Mouse (Mus musculus) thymus, postnatal 36 days (tissue): ENCODE results near the gene Robo2.

Experiments
- DNase-seq, 2 experiments: peaks; one replicate each; pipeline ENCODE4 v3.0.0; 2022; ENCODE audit warnings: mixed read lengths in 2 of 2

Gene Robo2

GRCm38 (mm10) chr16:74321666-74322371, 89.8 kb downstream of the Robo2 start:
- no peak for DNase-seq

- no peak for DNase-seq
Observed at GRCm38 (mm10) chr16:74316150-74316549, 95.5 kb downstream of the Robo2 start.

DNA sequence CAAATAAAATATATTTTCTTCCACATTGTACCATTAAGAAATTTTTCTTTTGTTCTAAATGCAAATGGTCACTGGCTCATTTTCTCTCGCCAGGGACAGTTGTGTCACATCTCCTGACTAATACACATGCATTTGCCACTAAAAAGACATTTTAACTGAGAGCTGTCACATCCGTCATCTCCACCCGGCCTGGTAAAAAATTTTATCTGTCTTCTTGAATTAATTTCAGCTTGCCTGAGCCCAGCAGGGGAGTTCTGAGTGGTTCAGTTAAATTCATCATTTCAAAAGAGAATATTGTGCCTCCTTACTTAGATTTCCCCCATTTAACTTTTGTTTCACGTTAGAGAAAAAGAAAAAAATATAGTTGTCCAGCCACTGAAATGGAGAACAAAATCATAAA, 98.4 kb downstream of the Robo2 start:
- no peak for DNase-seq

GRCm38 (mm10) chr16:74307543-74307887, 104.1 kb downstream of the Robo2 start:
- no peak for DNase-seq

DNA sequence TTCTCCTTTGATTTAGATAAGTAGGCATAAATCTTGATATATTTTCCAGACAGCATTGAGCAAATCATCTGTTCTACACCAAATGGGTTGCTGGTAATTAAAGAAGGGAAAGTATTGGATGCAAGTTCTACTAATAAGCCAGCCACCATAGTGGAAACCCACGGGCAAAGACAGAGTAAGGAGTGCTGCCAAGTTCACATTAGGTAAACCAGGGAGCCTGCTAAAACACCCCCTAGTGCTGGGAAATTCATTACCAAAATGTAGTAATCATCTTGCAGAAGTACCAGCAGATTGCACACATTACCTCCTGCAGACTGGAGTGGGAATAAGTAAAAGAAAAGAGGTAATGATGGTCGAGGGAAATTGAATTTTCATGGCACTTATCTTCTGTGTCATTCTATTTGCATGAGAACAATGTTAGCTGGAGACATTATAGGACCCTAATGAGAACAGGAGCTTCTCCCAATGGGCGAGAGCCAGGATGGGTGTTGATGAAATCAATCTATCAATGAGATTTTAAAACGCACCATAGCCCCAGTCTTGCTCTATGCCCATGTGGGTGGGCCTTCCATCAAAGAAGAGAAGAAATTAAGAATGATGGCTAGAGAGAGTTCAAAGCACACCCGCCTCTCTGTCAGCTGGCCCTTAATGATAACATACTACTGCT, 104.6 kb downstream of the Robo2 start:
- no peak for DNase-seq

DNA sequence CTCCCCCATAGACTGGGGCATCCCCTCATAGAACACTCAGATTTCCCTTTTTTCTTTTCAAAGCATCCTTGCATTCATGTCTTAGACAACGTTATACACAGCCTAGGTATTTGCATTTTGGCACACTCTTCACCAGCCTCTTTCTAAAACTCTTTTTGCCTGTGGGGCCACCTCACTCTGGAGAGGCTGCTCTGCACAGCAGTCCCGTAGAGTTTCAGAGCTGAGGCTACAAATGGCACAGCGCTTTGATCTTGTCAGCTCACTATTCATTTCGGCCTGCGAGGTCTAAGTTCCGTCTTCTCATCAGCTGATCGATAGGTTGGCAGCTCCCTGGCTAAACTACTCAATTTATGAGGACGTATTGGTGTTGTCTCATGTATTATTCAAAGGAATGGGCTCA, 123.7 kb downstream of the Robo2 start:
- DNase-seq = no peak

DNA sequence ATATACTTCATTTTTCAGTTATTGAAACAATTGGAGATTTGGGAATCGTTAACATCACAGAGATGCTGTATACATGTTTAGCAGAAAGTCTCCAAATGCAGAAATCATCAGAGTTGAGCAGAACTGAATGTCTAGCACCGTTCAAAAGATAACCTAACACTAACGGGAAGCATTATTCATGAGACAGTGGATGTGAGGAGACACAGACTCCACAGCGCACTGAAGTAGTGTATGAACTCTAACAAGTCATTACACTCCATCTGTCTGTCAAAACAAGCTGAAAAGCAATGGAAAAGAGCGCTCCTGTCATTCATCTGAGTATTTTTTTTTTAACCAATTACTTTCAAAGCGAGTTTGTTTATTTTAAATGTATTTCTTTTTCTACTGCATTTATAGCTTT, 129.1 kb downstream of the Robo2 start:
- no peak for DNase-seq

DNA sequence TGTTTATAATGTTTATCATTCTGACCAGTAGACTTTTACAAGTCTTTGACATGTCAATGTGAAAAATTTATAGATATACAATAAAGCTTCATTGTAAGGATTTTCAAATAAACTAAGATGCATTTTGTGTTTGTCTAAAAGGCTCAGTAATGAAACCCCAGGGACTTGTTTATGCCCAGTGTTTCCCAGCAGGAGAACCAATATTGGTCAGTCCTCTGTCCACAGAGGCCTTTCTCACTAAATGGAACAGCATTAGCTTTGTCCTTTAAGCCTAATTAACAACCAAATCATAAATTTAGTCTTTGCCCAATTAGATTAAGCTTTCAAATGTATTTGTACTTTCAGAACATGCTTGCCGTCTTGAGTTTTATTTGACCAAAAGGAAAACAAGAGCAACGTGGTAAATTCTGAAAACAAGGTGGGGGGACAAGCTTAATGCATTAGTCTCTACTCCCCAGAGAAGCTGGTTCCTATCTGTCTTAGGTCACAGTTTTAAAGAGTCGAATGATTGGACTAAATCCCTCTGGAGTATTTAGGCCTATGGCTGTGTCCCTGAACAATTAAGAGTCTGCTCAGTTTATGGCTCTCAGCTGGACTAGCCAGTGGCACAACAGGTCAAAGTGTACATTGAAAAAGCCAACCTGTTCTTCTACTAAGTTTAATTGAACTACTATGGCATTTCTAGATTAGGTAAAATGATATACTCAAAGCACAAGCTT, 134.6 kb downstream of the Robo2 start:
- DNase-seq = no peak

DNA sequence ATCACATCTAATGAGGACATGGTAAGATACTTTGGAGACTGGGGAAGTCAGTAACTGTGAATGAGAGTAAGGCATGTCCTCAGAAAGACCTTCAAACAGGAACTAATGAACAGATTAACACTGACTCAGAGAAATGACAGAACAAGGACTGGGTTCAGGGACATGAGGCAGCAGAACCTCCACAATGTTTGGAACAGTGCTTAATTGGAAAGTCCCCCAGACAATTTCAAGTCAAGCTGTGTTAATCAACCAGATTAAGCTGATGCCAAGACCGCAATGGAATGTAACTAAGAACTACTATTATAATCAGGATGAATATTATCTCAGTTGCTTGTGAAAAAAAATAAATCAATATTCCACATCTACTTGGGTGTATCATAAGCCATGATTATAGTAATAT, 137.0 kb downstream of the Robo2 start:
- no peak for DNase-seq

- no peak for DNase-seq
Observed at GRCm38 (mm10) chr16:74272993-74273392, 138.6 kb downstream of the Robo2 start.

DNA sequence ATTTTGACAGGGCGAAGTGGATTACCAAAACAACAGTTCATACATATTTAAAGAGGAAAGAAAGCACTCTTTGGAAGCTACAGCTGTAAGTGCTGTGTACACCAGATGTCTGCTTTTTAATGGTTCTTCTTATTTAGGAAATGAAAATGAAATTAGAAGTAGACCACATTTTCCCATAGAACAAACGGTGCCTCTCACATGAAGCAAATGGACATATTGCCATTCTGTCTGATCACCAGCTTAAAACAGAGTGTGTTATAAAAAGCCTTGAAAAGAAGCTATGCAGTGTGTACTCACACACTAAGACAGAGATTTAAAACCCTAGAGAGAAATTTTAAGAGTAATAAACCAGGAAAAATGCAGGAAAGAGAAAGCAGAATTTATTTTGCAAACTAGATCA, 153.4 kb downstream of the Robo2 start:
- DNase-seq = no peak

DNA sequence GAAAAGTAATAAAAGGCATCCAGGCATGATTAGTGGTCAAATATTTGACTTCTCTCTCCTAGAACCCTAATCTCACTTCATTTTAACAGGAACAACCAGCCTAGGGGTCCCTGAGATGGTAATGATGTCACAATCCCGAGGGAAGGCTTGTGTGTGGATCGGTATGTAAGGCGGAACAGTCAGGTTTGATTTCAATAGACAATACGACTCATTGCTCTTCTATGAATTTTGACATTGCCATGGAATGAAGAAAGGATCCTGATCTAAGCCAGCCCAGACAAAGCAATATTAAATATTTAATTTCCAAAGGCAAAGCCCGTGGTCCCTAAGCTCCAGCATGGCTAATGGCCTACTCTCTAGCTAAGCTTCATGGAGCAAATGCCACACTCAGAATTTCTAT, 167.2 kb downstream of the Robo2 start:
- DNase-seq = no peak

DNA sequence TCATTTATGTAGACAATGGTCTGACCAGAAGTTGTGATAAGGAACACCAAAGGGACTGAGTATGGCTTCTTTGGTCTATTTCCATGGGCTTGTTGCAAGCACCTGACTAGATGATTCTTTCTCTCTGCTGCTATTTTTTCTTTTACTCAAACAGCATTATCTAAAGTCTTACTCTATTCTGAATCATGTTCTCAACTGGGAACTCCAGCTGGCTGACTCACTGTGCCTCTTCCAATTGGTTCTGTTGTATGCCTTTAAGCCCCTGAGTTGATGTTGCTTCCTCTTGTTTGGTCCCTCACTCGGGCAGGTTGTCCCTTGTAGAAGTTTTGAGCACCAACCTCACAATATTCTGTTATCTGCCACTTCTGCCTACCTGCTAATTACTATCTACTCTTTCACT, 170.1 kb downstream of the Robo2 start:
- DNase-seq = no peak

DNA sequence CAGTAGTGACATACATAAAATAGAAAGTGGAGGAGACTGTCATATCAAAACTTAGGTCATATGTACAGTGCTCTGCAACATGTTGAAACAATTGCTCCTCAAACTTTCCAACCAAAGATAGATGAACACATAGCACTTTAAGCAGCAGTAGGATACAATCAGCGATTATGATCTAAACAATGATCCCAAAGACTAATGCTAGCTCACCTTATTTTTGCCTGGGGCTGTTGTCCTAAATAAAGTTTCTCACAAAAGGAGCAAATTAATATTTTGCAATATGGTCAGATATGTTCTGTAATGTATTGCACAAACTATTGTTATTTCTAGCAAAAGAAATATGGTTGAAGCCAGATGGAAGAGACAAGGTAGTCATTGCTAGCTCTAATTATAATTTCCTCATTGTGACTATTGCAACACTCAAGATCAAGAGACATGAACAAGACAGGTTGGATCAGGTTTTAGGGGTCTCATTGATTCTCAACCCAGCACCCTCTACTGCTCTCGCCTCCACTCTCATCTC, 174.2 kb downstream of the Robo2 start:
- DNase-seq = no peak

DNA sequence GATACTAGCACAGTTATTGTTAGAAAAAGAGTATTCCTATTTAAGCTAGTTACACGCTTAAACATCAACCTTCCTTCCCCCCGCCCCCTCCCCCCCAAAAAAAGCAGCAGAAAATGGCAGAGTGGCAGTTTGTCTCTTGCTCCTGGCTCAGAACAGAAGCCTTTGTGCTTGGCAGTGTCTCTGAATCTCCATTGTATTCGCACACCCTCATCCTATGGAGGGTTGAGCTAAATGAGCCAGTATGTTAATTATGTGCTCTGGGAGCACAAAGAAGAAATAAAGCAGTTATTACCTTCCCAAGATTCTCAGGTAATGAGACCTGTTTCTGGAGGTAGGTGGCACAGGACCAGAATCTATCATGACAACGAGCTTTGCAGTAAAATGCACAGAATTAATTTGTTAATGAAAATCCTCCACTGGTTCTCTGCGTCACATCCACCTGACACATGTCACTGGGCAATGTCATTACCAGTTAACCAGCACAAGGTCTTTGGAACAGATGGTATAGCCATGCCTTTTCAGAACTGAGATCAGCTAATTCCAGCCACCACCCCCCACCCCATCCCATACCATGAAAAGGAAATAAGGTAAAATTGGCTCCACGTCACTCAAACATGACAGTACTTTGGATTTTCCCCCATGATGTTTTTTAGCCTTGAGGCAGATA, 177.1 kb downstream of the Robo2 start:
- DNase-seq = no peak

GRCm38 (mm10) chr16:74233596-74233995, 178.0 kb downstream of the Robo2 start:
- DNase-seq = no peak

DNA sequence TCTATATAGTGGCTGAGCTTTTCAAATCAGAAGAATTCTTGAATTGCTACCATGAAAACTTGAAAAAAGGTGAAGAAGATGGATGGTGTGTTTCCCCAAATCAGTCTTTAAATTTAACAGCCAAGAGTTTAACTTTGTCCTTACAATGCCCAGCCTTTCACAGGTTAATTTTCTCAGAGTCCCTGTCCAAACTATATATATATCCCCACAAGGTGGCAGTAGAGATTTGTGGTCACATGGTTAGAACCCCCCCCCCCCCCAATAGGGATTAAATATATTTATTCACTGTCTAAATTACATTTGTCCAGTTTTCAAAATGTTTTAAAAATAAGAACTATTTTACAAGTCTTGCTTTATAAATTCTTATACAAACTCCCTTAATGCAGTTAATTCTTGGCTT, 184.3 kb downstream of the Robo2 start:
- no peak for DNase-seq

- no peak for DNase-seq
Observed at GRCm38 (mm10) chr16:74225423-74226272, 186.0 kb downstream of the Robo2 start.

GRCm38 (mm10) chr16:74222501-74222900, 189.1 kb downstream of the Robo2 start:
- DNase-seq = no peak

DNA sequence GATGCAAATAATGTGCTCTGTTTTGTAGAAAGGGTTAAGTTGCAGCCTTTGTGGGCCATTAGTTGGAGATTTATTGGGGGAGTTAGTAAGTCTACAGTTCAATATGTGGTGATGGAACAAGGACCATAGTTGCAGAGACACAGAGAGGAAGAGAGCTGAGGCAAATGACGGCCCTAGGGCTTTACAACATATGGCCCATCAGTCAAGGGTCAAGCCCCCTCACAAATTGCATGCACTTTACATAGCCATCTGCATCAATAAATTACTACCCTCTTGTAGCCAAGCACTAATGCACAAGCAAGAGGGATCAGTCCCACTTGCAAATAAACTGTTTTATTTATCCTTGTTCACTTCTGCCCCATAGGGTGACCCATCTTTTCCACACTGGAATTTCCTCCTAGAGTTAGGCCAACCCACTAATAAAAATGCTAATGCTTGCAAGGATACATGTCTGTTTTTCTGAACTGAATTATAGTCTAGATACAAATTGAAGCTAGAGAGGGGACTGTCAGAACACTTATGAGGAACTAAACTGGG, 194.7 kb downstream of the Robo2 start:
- no peak for DNase-seq

- DNase-seq = no peak
Observed at GRCm38 (mm10) chr16:74215791-74216190, 195.8 kb downstream of the Robo2 start.

- DNase-seq = no peak
Observed at GRCm38 (mm10) chr16:74200705-74201104, 210.9 kb downstream of the Robo2 start.
